Mouse (Mus musculus): ENCODE data around the gene Abca12. TPM values are rescaled to one million over a fixed set of nuclear protein-coding genes. Genes with fewer than 3 reads are reported as not detected.

The Abca12 gene
- polyA plus RNA-seq, 1 experiment from 2014 or later = 0.04 TPM

- no peak overlapping the region for H3K27ac ChIP-seq
- 87% methylated on average over 4 of the region's 4 CpGs for WGBS
Measured at GRCm38 (mm10) chr1:71239586-71239985, 175.1 kb downstream of the Abca12 start.

DNA sequence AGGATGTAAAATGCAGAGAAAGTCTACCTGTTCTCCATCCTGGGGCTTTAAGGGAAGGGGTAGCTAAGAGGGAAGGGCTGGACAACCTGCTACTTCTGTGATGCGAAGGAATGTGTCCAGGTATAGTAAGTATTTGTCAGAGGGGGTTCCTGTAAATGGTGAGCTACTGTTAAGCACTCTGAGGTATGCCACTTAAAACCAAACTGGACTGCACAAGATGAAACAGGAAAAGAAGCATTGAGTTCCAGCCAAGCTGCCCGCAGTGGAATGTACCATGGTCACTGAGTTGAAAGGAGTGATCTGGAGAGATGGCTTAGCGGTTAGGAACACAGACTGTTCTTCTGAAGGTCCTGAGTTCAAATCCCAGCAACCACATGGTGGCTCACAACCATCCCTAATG lies 179.4 kb downstream of the Abca12 start:
- Histone ChIP-seq H3K27me3 (ENCODE audit: low read depth, poor library complexity, severe bottlenecking) (no peaks in the 10 kb centered on the region), H3K4me1 (no peaks in the 10 kb centered on the region), H3K4me3 (no peak overlapping the region), H3K27ac (no peak overlapping the region), H3K9me3 (replicated peaks) (no peaks in the 10 kb centered on the region), H3K36me3 (no peaks in the 10 kb centered on the region)
- WGBS = 91% methylated on average over 3 of the region's 3 CpGs
- no peak for DNase-seq (ENCODE audit: low spot score)

More at GRCm38 (mm10) chr1:71239586-71239985, 175.1 kb downstream of the Abca12 start:
- Histone ChIP-seq H3K9me3 (replicated peaks) (no peaks in the 10 kb centered on the region), H3K4me3 (no peak overlapping the region), H3K4me1 (no peaks in the 10 kb centered on the region), H3K36me3 (no peaks in the 10 kb centered on the region), H3K27me3 (ENCODE audit: low read depth, poor library complexity, severe bottlenecking) (no peaks in the 10 kb centered on the region)
- DNase-seq (ENCODE audit: low spot score) = no peak

DNA sequence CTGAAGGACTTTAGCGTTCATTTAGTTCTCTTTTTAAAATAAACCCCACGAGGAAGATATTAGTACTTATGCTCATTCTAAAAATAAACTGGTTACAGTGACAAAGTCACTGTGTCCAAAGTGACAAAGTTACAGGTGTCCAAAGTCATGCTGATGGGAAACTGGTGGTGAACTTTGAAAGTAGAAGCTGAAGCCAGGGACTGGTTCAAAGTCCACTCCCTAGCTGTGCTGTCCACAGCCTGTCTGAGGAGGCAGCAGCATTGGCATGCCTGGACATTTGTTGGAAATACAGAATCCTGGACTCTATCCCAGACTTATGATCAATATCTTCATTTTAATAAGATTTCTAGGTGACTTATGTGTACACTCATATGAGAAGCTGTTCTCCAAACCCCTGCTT lies 183.5 kb downstream of the Abca12 start:
- no peaks in the 10 kb centered on the region for H3K9me3 ChIP-seq (replicated peaks)
- H3K36me3 ChIP-seq = no peaks in the 10 kb centered on the region
- WGBS = 90% methylated on average over 2 of the region's 2 CpGs
- DNase-seq (ENCODE audit: low spot score) = no peak
- H3K4me3 ChIP-seq = no peak overlapping the region
- no peak overlapping the region for H3K27ac ChIP-seq
- H3K4me1 ChIP-seq = no peaks in the 10 kb centered on the region
- no peaks in the 10 kb centered on the region for H3K27me3 ChIP-seq (ENCODE audit: low read depth, poor library complexity, severe bottlenecking)

- H3K4me1 ChIP-seq = no peaks in the 10 kb centered on the region
- H3K4me3 ChIP-seq = no peak overlapping the region
- H3K36me3 ChIP-seq = no peaks in the 10 kb centered on the region
- DNase-seq (ENCODE audit: low spot score) = no peak
- WGBS = 73% methylated on average over 4 of the region's 4 CpGs
- no peak overlapping the region for H3K27ac ChIP-seq
- no peaks in the 10 kb centered on the region for H3K27me3 ChIP-seq (ENCODE audit: low read depth, poor library complexity, severe bottlenecking)
- no peaks in the 10 kb centered on the region for H3K9me3 ChIP-seq (replicated peaks)
Measured at GRCm38 (mm10) chr1:71203581-71203980, 211.1 kb downstream of the Abca12 start.

GRCm38 (mm10) chr1:71196191-71196590 lies 218.5 kb downstream of the Abca12 start:
- WGBS = 85% methylated on average over 6 of the region's 6 CpGs
- Histone ChIP-seq H3K36me3 (no peaks in the 10 kb centered on the region), H3K27me3 (ENCODE audit: low read depth, poor library complexity, severe bottlenecking) (no peaks in the 10 kb centered on the region), H3K4me3 (no peak overlapping the region), H3K4me1 (no peaks in the 10 kb centered on the region), H3K9me3 (replicated peaks) (no peaks in the 10 kb centered on the region), H3K27ac (no peak overlapping the region)
- DNase-seq (ENCODE audit: low spot score) = no peak

DNA sequence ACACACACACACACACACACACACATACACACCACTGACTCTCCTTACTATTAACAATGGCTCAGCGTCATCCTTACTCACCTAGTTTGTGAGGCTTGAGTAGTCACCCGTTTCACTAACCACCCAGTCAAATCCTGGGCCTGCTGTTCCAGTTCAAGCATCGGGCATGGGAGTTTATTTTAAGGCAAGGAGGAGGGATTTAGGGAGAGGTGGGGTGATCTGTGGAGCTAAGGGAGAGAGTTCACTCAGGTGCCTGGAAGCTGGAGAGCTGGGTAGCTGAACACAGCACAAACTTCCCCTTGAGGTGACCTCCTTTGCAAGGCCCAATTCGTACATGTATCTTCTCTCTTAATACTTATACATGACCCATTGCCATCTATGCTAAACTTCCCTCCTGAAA lies 219.4 kb downstream of the Abca12 start:
- Histone ChIP-seq H3K9me3 (replicated peaks) (no peaks in the 10 kb centered on the region), H3K4me1 (no peaks in the 10 kb centered on the region), H3K36me3 (no peaks in the 10 kb centered on the region), H3K27ac (no peak overlapping the region), H3K27me3 (ENCODE audit: low read depth, poor library complexity, severe bottlenecking) (no peaks in the 10 kb centered on the region), H3K4me3 (no peak overlapping the region)
- 90% methylated on average over 4 of the region's 4 CpGs for WGBS
- DNase-seq (ENCODE audit: low spot score) = no peak

GRCm38 (mm10) chr1:71193931-71194330 lies 220.8 kb downstream of the Abca12 start:
- DNase-seq (ENCODE audit: low spot score) = no peak
- H3K27me3 ChIP-seq (ENCODE audit: low read depth, poor library complexity, severe bottlenecking) = no peaks in the 10 kb centered on the region
- H3K27ac ChIP-seq = no peak overlapping the region
- no peaks in the 10 kb centered on the region for H3K36me3 ChIP-seq
- H3K9me3 ChIP-seq (replicated peaks) = no peaks in the 10 kb centered on the region
- no peaks in the 10 kb centered on the region for H3K4me1 ChIP-seq
- 92% methylated on average over 1 of the region's 1 CpGs for WGBS
- H3K4me3 ChIP-seq = no peak overlapping the region

Other genes with a start within 250 kb of the Abca12 start
- 78.5 and 91.1 TPM in 2 replicates for gene Atic, start 142.2 kb upstream of the Abca12 start, polyA plus RNA-seq (2016; fragmentation: Nextera tagmentation; extraction: Ambion mirVana)
- 129 and 191 TPM in 2 replicates for gene Fn1, start 238.3 kb upstream of the Abca12 start, polyA plus RNA-seq (2016; fragmentation: Nextera tagmentation; extraction: Ambion mirVana)

Measured in limb, embryonic 10.5 days (tissue).